Mouse (Mus musculus): Measurements from ENCODE around the gene Otud4. TPM values are rescaled to one million over a fixed set of nuclear protein-coding genes. Genes with fewer than 3 reads are reported as not detected.

Otud4 gene
- total and polyA plus RNA-seq, 3 experiments, result 45.3 to 53.4 (median 51.7) TPM

DNA sequence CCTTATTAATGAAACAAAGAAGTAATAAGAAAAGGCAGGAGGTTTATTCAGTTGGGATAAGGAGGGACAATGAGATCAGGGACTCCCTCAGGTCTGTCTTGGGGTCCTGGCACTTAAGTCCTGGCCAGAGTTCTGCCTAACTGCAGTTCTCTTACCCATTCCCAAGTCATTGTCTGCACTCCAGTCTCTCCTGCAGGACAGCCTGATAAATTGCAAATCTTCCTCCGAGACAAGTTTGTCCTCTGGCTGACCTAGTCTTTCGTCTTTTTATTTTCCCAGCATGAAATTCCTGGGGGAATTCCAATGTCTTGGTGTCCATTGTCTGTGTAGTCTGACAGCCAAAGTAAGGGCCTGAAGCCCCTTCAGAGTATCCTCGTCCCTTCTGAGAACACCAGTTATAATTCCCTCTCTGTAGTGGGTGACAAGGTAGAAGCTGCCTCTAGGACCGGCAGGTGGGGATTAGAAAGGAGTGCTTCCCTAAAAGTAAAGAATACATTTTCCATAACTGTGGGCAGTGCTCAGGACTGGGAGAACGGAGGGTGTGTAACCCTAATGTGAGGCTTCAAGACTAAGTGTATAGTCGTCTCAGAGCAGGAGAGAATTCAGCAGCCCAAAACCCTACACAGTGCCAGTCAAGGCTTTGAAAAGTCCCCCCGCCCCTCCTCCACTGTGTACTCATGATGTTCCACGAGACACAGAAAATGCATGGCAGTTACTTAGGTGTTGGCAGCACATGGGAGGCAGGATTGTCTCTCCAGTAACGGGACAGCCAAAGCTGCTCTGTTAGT, 18.7 kb upstream of the Otud4 start:
- Histone ChIP-seq H3K4me1 (ENCODE audit: control insufficient read depth in 1 of 2, insufficient read depth in 2 of 2, low read length in 2 of 2) (peaks cover 16 to 22% of the 10 kb centered on the region in 2 experiments), H3K9me3 (replicated peaks; ENCODE audit: insufficient read depth, low read length) (no peaks in the 10 kb centered on the region), H3K27ac (ENCODE audit: control insufficient read depth, low read depth, low read length) (no peak overlapping the region), H3K36me3 (ENCODE audit: control insufficient read depth in 1 of 2, insufficient read depth in 2 of 2, low read length in 2 of 2) (peaks cover 0 to 17% of the 10 kb centered on the region in 2 experiments; a peak in 2 of 4 replicates), H3K79me2 (ENCODE audit: control insufficient read depth, insufficient read depth, low read length, poor library complexity) (no peaks in the 10 kb centered on the region), H3K9ac (ENCODE audit: control insufficient read depth, low read depth, low read length, poor library complexity, severe bottlenecking) (no peak overlapping the region; the same call in 1 of the 2 replicates), H3K4me3 (ENCODE audit: control insufficient read depth in 1 of 2, insufficient read depth in 1 of 2, low read depth in 2 of 2, low read length in 2 of 2) (no peak overlapping the region), H3K27me3 (ENCODE audit: control insufficient read depth in 1 of 2, insufficient read depth in 2 of 2, low read length in 2 of 2) (no peaks in the 10 kb centered on the region)
- no peak for TF ChIP-seq ZMIZ1 (IDR thresholded peaks at IDR 0.05; ENCODE audit: low read depth, low read length)
- TF ChIP-seq MYC (IDR thresholded peaks at IDR 0.05; ENCODE audit: low read depth, low read length), result no peak
- TF ChIP-seq HCFC1 (IDR thresholded peaks at IDR 0.05; ENCODE audit: low read depth, low read length), result no peak
- TF ChIP-seq SIN3A (IDR thresholded peaks at IDR 0.05; ENCODE audit: low read length), result no peak
- TF ChIP-seq RAD21 (IDR thresholded peaks at IDR 0.05; ENCODE audit: low read depth, low read length), result no peak
- no peak for TF ChIP-seq RCOR1 (IDR thresholded peaks at IDR 0.05; ENCODE audit: low read depth, low read length)
- TF ChIP-seq POLR2AphosphoS2 (IDR thresholded peaks at IDR 0.05; ENCODE audit: low read length), result no peak
- TF ChIP-seq MAFK (IDR thresholded peaks at IDR 0.05; ENCODE audit: borderline replicate concordance, low read depth, low read length), result no peak
- no peak for TF ChIP-seq EP300 (IDR thresholded peaks at IDR 0.05; ENCODE audit: low read depth in 1 of 2, low read length in 2 of 2)
- no peak for TF ChIP-seq SMC3 (IDR thresholded peaks at IDR 0.05; ENCODE audit: low read depth, low read length)
- no peak for TF ChIP-seq CHD2 (IDR thresholded peaks at IDR 0.05; ENCODE audit: low read length)
- no peak for DNase-seq (ENCODE audit: low read depth, low spot score)

DNA sequence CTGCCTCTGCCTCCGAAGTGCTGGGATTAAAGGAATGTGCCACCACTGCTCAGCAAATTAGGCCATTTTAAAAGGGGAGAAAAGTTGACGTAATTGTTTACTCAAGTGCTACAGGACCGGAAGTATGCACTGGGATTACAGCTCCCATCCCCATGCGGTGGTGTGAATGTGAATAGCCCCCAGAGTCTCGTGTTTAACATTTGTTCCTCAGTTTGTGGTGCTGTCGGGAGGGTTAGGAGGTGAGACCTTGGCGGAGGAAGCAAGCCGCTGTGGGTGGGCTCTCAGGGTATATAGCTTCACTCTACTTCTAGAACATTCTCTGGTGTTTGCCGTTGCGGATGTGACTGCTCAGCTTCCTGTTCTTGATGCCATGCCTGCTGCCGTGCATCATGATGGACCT, 17.1 kb upstream of the Otud4 start:
- Histone ChIP-seq H3K9ac (ENCODE audit: control insufficient read depth, low read depth, low read length, poor library complexity, severe bottlenecking) (no peak overlapping the region), H3K4me3 (ENCODE audit: control insufficient read depth in 1 of 2, insufficient read depth in 1 of 2, low read depth in 2 of 2, low read length in 2 of 2) (no peak overlapping the region), H3K27ac (ENCODE audit: control insufficient read depth, low read depth, low read length) (no peak overlapping the region), H3K27me3 (ENCODE audit: control insufficient read depth in 1 of 2, insufficient read depth in 2 of 2, low read length in 2 of 2) (no peaks in the 10 kb centered on the region), H3K9me3 (replicated peaks; ENCODE audit: insufficient read depth, low read length) (no peaks in the 10 kb centered on the region), H3K79me2 (ENCODE audit: control insufficient read depth, insufficient read depth, low read length, poor library complexity) (no peaks in the 10 kb centered on the region), H3K4me1 (ENCODE audit: control insufficient read depth in 1 of 2, insufficient read depth in 2 of 2, low read length in 2 of 2) (peaks cover 18 to 32% of the 10 kb centered on the region in 2 experiments), H3K36me3 (ENCODE audit: control insufficient read depth in 1 of 2, insufficient read depth in 2 of 2, low read length in 2 of 2) (peaks cover 0 to 28% of the 10 kb centered on the region in 2 experiments; a peak in 2 of 4 replicates)
- TF ChIP-seq MAFK (IDR thresholded peaks at IDR 0.05; ENCODE audit: borderline replicate concordance, low read depth, low read length), result no peak
- TF ChIP-seq MYC (IDR thresholded peaks at IDR 0.05; ENCODE audit: low read depth, low read length), result no peak
- TF ChIP-seq EP300 (IDR thresholded peaks at IDR 0.05; ENCODE audit: low read depth in 1 of 2, low read length in 2 of 2), result no peak
- TF ChIP-seq ETS1 (IDR thresholded peaks at IDR 0.05; ENCODE audit: low read depth, low read length), result no peak
- no peak for TF ChIP-seq BHLHE40 (IDR thresholded peaks at IDR 0.05; ENCODE audit: borderline replicate concordance, low read depth, low read length)
- TF ChIP-seq MYB (IDR thresholded peaks at IDR 0.05; ENCODE audit: low read depth, low read length), result no peak
- TF ChIP-seq GATA1 (IDR thresholded peaks at IDR 0.05; ENCODE audit: low read depth, low read length), result no peak
- TF ChIP-seq ZC3H11A (IDR thresholded peaks at IDR 0.05; ENCODE audit: low read depth, low read length), result no peak
- no peak for TF ChIP-seq JUND (IDR thresholded peaks at IDR 0.05; ENCODE audit: low read depth, low read length)
- no peak for TF ChIP-seq E2F4 (IDR thresholded peaks at IDR 0.05; ENCODE audit: borderline replicate concordance, low read depth, low read length)
- no peak for TF ChIP-seq KAT2A (conservative IDR thresholded peaks at IDR 0.05; ENCODE audit: low read depth, low read length)
- TF ChIP-seq CTCF (IDR thresholded peaks at IDR 0.05 in 2 of 3, conservative IDR thresholded peaks at IDR 0.05 in 1 of 3; ENCODE audit: control insufficient read depth in 1 of 3, insufficient read depth in 1 of 3, low read depth in 2 of 3, low read length in 3 of 3, poor library complexity in 1 of 3, severe bottlenecking in 1 of 3), result no peak
- TF ChIP-seq ZMIZ1 (IDR thresholded peaks at IDR 0.05; ENCODE audit: low read depth, low read length), result no peak
- no peak for TF ChIP-seq TCF12 (IDR thresholded peaks at IDR 0.05; ENCODE audit: low read depth, low read length)
- TF ChIP-seq POLR2A (IDR thresholded peaks at IDR 0.05; ENCODE audit: control insufficient read depth in 1 of 2, insufficient read depth in 1 of 2, low read depth in 1 of 2, low read length in 2 of 2, poor library complexity in 1 of 2), result no peak
- TF ChIP-seq RAD21 (IDR thresholded peaks at IDR 0.05; ENCODE audit: low read depth, low read length), result no peak
- TF ChIP-seq GABPA (IDR thresholded peaks at IDR 0.05; ENCODE audit: low read depth, low read length), result no peak
- no peak for DNase-seq (ENCODE audit: low read depth, low spot score)

Measured in MEL (cell line).